Mouse (Mus musculus) adrenal gland, adult 2 months (tissue): ENCODE results near the gene Mmp15. TPM values are rescaled to one million over a fixed set of nuclear protein-coding genes. Genes with fewer than 3 reads are reported as not detected.

Experiments used
- DNase-seq: peaks from one replicate; pipeline ENCODE4 v3.0.0; 2021
- long read RNA-seq: library from polyadenylated mRNA; stranded (forward); transcript quantifications from one replicate; pipeline ENCODE4 v2.0.0, GENCODE M21; 2021
- polyA plus RNA-seq: library from polyadenylated mRNA; depleted of rRNA; stranded (reverse); fragments of >200 nt; gene quantifications from 2 replicates; pipeline ENCODE4 v1.2.3, GENCODE M21; 2012; rRNA removed
- total RNA-seq, 2 experiments: library from RNA; stranded (reverse); gene quantifications; 2 replicates each; pipeline ENCODE4 v1.2.3; 2021

The Mmp15 gene
- total RNA-seq, result 1 to 10 TPM; 5.5 to 7.7 TPM
- 14.1 and 16.4 TPM in 2 replicates for polyA plus RNA-seq
- long read RNA-seq, full-length matches to known transcripts, result 7 of 11 reads
- long read RNA-seq, partial matches to known transcripts, result 3 of 11 reads
- long read RNA-seq, other reads (novel, unspliced or antisense), result 1 of 11 reads

DNA sequence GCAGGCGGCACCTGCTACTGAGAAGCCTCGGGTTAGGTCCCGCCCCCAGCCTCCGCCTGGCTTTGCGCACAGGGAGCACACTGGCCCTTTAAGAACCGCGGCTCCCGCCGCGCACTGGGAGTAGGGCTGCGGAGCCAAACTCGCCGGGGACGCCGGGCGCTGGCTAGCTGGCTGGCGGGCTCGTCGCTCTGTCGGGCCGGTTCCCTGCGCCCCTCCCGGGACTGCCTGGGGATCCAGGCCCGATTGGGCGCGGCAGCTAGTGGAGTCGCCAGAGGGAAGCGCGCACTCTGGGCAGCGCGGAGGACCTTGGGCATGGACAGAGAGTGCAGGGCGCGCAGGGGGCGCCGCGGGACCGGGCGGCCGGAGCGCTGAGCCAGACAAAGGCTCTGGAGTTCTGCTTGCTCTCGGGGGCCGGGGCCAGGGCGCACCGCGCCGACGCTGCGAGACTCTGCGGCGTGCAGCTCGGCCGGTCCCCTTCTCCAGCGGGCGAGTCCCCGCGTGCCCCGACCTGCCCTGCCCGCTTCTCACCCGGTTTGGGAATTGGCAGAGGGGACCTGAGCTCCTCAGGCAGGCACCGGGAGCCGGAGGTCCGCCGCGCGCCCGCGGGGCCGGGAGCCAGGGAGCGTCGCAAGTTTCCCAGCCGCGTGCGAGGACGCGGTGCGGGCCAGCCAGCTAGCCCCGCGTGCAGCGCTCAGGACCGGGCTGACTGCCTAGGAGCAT, at the start of gene Mmp15:
Gene Mmp15 (plus strand): TSS at position 118 of the 720 bp plus-strand sequence.
- DNase-seq, result peak; percentile 88

DNA sequence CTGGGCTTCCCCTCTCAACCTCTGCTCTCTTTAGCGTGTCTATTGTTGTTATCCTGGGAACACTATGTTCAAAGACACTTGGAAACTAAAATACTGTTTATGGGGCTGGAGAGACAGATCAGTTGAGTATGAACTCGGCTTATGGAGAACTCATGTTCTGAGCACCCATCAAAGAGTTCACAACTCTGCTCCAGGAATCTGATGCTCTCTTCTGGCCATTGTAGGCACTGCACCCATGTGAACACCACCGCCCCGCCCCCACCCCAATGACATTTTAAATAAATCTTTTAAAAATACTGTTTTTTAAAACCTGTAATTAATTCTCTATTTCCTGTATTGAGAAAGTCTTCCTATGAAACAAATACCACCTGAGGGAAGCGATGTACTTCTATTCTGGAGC, 49.7 kb upstream of the Mmp15 start:
- no peak for DNase-seq

DNA sequence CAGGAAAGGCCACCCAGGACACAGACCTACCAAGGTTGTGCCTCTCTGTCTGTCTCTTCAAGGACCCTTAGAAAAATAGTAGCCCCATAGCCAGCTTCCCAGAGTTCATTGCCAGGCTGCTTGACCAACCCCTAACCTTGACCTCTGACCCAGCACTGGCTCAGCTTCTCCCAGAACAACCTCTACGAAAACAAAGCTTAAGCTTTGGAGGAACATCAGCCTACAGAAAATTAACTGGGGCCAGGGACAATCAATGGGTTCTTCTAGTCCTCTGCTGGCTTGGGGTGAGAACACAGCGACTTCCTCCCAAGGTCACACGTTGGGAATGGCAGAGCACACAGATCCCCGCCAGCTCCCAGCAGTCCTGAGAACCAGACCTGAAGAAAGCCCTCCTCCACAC, 46.5 kb upstream of the Mmp15 start:
- peak; percentile 49 for DNase-seq

DNA sequence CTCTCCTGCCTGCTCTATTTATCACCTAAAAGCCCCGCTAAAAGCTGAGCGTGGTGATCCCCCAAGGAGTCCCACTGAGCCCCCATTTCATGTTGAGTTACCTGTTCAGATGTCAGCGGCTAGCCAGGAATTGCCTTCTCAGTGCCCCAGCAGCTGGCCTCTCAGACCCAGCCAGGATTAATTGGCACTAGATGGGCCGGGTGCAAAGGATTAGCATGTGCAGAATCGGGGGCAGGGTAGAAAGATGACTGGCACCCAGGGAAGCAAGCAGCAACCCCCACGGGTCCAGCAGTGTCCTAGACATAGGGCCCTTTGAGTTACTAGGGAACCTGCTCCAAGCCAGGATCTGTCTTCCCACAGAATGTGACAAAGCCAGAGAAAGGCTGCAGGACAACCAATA, 45.6 kb upstream of the Mmp15 start, which contains the start of gene Cngb1:
Gene Cngb1 (minus strand): TSS at position 155 of the 400 bp plus-strand sequence.
- DNase-seq, result no peak

DNA sequence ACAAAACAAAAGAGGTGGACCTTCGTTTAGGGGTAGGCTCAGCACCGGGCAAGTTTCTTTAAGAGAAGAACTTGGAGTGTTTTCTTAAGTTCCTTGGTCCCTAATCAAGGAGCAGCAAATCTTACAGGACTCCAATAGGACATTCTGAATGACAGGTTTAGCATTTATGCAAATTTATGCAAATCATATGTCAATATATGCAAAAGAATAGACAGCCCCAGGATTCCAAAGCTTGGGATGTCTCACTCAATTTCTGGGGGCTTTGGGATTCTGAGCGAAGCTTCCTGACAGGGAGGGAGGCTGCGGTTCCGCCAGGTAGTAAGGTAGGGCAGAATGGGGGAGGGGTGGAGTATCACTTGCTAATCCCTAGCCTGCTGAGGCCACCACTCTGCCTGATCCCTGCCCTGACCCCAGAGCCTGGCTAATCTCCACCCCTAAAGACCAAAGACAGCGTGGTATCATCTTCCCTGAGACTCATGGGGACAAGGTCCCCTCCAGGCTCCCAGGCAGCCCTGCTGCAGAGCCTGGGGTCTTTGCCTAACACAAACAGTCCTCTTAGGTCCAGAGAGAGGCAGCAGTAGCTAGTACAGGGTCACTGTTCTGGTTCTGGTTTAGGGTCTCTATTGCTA, 41.6 kb upstream of the Mmp15 start, which contains the start of gene Tepp:
Gene Tepp (plus strand): TSS at position 225 of the 629 bp plus-strand sequence.
- no peak for DNase-seq

DNA sequence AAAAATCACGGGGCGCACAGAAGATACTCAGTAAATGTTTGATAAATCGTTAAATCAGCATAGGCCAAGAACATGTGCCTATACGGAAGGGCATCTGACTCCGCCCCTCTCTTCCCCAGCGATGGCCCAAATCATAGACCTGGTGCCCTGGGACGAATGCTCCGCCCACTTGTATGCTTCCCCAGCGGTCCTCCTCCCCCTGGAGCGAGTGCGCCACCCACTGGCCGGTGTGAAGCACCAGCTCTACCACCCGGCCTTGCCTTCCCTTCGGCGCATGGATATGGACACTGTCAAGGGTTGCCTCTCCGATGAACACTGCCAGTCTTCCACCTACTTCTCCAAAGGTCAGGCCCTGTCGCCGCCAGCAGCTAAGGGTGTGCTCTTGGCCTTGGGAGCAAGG, 39.2 kb upstream of the Mmp15 start:
- DNase-seq, result peak; percentile 65

DNA sequence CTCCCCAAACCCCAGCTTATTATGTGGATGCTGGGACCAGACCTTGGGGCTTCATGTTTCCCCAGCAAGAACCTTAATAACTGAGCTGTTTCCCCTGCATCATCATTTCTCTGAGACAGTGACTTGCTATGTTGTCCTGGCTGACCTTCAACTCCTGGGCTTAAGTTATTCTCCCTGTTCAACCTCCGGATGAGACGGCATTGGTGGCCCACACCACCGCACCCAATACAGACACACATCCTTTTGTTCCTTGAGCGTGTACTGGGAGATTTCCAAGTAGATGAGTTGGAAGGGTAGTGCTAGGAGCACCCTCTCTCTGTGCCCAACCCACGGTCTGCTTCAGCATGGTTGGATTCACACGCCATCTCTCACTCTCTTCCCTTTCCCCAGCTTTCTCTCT, 38.2 kb upstream of the Mmp15 start:
- DNase-seq, result no peak

DNA sequence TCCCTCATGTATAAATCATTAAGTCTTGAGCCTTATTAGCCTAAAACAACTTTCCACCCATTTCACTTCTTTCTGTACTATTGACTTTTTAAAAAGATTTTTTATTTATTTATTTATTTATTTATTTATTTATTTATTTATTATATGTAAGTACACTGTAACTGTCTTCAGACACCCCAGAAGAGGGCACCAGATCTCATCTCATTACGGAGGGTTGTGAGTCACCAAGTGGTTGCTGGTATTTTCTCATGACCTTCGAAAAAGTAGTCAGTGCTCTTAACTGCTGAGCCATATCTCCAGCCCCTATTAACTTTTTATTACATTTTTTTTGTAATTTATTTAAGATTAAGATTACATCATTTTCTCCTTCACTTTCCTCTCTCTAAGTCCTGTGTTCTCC, 37.4 kb upstream of the Mmp15 start:
- peak; percentile 71 for DNase-seq

DNA sequence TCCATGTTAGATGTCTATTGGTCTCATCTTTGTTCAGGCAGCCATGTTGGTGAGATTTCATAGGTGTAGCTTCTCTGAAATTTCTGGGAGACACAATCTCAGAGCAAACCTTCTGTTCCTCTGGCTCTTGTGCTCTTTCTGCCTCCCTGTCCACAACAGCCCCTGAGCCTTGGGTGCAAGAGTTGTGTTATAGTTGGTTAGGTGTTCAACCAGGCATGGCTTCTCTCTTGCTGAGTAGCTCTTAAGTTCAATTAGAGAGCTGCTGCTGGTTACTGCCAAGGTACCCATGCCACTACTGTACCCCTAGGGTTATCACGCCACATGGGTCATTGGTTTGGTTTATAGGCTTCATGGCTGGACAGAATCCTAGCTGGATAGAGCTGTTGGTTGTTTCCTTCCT, 36.7 kb upstream of the Mmp15 start:
- DNase-seq, result no peak

DNA sequence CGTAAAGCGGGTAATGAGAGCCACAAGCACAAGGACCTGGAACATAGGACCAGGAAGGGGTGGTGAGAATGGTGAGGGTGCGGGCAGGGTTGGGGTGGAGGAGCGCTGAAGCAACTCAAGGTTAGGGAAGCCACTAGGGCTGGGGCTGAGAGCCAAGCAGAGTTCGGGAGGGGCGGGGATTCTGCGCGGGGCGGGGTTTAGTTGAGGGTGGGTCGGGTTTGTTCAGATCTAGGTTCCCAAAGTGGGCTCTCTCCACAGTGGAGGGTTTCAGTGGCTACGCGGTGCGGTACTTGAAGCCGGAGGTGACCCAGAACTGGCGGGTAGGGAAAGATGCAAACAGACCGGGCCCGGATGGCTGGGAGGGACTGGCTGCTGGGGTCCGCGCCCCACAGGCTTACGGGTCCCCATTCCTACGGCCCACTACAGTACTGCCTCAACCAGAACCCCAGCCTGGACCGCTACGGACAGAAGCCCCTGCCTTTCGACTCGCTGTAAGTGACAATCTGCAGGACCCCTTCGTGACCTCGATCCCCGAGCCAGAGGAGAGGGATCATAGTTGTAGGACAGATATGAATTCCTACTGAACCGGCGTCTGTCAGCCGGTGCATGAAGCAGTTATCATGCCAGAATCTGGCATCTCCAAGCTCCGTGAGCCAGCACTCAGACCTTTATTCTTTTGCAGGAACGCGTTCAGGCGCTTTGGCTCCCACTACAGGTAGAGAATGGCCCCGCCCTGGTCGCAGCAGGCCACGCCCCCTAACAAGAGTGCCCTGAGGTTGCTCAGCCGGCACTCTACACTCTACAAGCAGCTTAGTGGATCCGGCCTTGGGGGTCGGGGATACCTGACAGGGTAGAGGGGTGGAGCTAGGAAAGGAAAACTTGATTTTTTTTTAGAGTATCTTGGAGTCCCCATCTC, 31.6 kb upstream of the Mmp15 start:
- peak; percentile 77 for DNase-seq

DNA sequence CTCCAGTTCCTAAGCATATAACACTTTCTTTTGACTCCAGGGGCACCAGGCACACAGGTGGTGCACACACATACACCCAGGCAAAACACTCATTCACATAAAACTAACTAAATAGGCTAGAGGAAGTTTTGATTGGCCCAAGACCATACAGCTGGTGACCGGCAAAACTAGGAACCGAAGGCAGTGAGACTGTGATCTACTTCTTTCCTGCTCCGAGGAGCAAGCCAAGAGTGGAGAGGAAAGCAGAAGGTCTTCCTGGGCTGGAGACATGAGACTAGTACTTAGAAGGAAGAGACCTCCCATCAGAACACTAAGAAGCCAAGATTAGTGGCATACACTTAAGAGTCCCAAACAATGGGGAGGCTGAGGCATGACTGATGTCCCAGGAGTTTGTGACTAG, 28.9 kb upstream of the Mmp15 start:
- DNase-seq, result no peak

DNA sequence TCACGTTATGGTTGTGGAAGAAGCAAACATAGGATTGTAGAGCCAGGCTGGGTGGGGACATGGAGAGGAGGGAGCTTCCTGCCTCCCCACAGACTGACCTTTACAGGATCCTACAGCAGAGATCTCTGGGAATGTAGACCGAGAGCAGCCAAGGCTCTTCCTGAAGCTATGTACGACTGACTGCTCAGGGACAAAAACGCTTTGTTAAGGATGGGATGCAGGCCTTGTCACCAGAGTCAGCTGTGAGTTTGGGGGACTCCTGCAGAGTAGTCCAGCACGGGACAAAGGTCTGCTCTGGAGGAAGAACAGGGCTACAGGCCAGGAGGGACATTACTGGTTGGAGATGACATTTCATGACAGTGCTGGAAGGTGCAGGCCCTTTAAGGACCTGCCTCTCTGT, 27.4 kb upstream of the Mmp15 start:
- DNase-seq, result no peak

DNA sequence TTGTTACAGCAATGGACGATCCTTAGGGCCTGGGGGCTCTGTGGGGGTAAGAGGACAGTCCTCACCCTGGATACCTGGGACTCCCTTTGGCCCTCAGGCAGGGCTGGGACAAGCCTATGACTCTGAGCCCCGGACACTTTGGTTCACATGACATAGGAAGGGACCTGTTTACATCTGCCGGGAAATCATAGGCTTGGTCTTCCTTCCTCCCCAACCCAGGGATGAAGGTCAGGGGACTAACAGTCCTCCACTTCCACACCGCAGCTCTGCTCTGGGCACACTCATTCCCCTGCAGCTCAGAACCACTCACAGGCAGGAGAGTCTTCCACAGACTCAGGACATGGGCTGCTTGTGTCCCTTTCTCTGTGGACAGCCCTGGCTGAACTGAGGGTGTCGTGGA, 25.2 kb upstream of the Mmp15 start:
- no peak for DNase-seq

DNA sequence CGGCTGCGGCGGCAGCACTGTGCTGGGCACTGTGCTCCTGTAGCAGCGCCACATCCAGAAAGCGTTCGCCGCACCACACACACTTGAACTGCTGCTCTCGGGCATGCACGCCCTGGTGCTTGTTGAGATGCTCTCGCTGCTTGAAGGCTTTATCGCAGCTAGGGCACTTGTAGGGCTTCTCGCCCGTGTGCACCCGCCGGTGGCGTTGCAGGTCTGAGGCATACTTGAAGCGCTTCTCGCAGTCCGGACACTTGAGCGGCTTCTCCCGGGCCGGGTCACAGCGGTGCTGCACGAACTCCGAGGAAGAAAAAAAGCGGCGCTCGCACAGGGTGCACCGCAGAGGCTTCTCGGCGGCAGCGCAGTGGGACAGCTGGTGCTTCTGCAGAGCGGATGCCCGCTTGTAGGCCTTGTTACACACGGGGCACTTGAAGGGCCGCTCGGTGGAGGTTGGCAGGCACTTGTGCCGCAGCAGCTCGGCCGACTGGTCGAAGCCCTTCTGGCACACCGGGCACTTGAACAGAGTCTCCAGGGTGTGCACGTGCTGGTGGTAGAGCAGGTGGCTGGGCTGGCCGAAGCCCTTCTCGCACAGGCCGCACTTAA, 24.1 kb upstream of the Mmp15 start:
- DNase-seq, result no peak

DNA sequence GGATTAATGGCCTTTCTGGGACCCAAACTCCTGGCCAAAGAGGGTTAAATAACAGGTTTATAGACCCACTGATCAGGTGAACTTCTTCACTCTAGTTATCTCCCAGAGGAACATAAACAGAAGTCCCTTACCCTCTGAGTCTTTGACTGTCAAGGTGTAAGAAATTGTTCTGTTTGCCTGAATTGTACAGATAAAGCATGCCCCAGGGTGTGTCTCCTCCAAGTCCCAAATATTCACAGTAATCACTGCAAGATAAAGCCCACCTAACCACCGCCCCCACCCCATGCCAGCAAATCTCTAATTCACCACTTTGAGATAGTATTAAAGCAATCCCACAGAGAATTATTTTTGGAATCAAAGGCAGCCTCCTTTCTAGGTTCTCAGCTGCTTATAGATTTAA, 21.7 kb upstream of the Mmp15 start:
- DNase-seq, result no peak

DNA sequence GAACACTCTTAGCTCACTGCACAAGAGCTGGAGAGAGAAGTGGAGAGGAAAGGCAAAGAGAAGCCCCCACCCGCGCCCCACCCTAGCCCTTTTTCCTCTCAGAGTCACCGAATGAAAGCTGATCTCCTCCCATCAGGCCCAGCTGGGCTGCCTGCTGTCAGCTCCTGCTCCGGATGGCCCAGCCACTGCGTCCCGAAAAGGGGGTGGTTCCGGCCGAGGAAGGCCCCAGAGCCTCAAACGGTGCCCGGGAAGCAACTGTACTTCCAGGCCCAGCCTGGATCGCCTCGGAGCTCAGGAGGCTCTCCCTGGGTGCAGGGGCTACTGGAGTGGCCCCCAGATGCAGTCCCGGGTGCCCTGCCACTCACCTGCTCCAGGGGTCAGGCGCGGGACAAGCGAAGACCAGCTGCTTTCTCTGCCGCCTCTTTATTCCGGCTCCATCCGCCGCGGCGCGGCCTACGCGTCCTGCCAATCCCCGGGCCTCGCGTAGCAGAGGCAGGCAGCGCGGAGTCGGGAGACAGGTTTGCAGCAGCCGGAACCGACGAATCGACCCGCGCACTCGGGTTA, 20.8 kb upstream of the Mmp15 start:
- no peak for DNase-seq

DNA sequence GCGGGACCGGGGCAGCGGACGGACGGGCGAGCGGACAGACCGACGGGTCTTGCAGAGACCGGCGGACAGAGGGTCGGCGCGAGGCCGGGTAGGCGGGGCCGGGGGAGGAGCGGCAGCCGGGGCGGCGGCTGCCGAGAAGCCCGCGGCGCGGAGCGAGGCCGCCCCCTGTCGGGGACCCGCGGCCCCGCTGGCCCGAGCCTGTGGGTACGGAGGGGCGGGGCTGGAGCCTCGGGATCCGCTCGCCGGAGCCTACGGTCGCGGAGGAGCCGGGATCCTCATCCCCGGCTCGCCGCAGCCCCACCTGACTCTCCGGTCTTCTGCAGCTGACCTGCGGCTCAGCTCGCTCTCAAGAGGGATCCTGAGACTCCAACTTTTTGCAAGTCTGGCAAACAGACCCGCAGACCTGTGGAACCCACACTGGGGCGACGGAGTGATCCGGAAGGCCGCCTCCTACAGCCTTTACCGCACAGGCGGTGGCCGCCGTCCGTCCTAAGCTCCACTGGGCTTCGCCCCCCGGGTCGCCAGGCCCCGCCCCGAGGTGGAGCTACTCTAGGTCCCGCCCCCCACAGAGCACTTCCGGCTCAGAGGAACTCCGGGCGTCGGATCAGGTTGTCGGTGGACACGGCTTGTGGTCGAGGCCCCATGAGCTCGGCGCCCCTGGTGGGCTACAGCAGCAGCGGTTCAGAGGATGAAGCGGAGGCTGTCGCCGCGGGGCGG, 20.2 kb upstream of the Mmp15 start, which contains the start of the genes Zfp319 and Usb1:
Gene Zfp319 (minus strand): TSS at position 231 of the 717 bp plus-strand sequence.
Gene Usb1 (plus strand): TSS at position 565 of the 717 bp plus-strand sequence.
- peak; percentile 97 for DNase-seq

DNA sequence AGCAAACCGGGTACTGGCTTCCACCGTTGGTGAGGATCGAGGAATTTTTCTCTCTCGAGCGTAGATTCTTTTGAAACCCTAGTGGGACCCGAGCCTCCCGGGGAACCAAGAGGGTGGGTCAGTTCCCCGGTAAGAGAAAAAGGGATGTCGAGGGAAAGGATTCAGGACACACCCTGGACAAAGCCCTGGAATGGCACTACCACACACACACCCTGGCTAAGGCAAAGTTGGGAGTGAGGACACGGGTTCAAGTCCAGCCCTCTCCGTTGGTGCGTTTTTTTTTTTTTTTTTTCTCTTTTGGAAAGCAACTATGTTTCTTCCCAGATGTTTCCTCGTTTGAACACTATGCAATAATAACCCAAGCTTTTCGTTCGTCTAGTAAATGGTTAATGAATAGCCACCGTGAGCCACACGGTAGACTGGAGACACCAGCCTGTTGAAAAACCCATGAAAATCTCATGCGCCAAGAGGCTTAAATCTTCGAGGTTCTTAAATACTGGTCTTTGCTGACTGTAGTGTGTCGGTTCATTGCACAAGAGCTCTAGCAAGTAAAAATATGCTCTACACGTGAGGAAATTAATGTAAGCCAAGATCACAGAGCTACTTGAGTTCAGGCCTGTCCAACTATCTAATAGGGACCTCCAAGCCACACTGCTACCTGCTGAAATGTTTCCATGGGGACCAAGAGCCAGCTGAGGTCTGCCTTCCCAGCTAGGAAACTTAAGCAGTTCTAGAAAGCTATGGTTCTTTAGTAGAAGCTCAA, 19.4 kb upstream of the Mmp15 start:
- no peak for DNase-seq

DNA sequence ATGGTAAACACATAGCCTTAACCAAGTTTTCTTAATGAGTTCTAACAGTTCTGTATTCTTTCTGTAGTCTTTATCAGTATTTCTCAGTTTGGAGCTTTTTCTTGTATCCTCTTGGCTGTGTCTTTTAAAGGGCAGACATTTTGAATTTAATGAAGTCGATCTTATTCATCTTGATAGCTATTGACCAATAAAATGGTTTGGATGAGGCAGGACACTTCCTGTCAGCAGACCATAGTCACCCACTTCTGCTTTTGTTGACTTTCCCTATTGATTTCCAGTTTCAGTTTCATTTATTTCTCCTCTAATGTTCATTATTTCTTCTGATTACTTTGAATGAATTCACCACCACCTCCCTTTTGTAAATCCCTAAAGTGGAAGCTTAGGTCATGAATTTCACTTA, 16.4 kb upstream of the Mmp15 start:
- no peak for DNase-seq

DNA sequence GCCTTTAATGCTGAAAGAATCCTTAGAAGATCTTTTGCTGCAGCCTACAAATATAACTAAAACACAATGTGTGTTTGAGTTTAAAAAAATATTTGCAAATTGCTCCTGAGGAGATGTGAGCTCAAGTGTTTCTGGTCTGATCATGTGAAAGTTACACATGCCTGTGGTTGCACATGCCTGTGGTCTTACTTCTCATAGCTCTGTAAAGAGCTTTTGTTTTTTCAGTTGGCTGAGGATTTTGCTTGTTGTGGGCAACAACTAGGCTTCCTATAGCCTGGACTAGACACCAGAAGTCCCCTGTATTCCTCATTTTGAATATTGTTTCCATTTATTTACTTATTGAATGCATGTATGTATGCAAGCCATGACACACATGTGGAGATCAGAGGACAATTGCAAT, 15.7 kb upstream of the Mmp15 start:
- DNase-seq, result no peak
